Mouse (Mus musculus) E14TG2a.4 (cell line): ENCODE measurements around the gene Top3b.

Source experiments
- CTCF ChIP-seq: conservative IDR thresholded peaks from 2 replicates; pipeline ENCODE4 v1.5.1; 2014; ENCODE audit warnings: low read length
- NANOG ChIP-seq: IDR thresholded peaks from 2 replicates; pipeline ENCODE4 v1.6.1; 2014; ENCODE audit warnings: borderline replicate concordance, low read length, mixed read lengths

GRCm38 (mm10) chr16:16913440-16913839, 42.9 kb downstream of the Top3b start:
- TF ChIP-seq CTCF: no peak
- TF ChIP-seq NANOG: no peak
